Mouse (Mus musculus): ENCODE measurements at regions not wholly inside any gene's neighbourhood (a gene's known extent, or its start where the extent isn't known, plus 50 kb on each side); places are given as distances from the start of the nearest gene placed in this dataset.

- no peak for TF ChIP-seq CTCF (conservative IDR thresholded peaks at IDR 0.05; ENCODE audit: insufficient read depth, insufficient read length, low read depth, low read length)
- no peak for TF ChIP-seq POLR2A (IDR thresholded peaks at IDR 0.05; ENCODE audit: low read depth, low read length)
Measured at GRCm38 (mm10) chr4:9196435-9196834, 957.6 kb upstream of the Car8 start.

Measured in kidney, adult 2 months (tissue).